Mouse (Mus musculus) MEL (cell line): Measurements from ENCODE around the gene Speg. TPM values are rescaled to one million over a fixed set of nuclear protein-coding genes. Genes with fewer than 3 reads are reported as not detected.

Source experiments
- DNase-seq: peaks from one replicate; pipeline ENCODE4 v3.0.0; 2011; ENCODE audit warnings: low read depth, low spot score
- H3K27ac ChIP-seq: 2 replicates; pipeline ENCODE4 v1.5.1; 2012; ENCODE audit warnings: low read depth, mild to moderate bottlenecking, control low read depth, low read length, moderate library complexity; ENCODE audit not compliant: control insufficient read depth
- H3K27me3 ChIP-seq, 2 experiments: fragments of 150-350 bp in 1 of 2; sonication (generic) in 1 of 2; 2 replicates each; pipeline ENCODE4 v1.6.1; 2012; ENCODE audit warnings: low read length in 2 of 2, mild to moderate bottlenecking in 2 of 2, improper control_type of control experiment in 1 of 2, moderate library complexity in 1 of 2; ENCODE audit not compliant: insufficient read depth in 2 of 2, control insufficient read depth in 1 of 2
- H3K36me3 ChIP-seq, 2 experiments: 2 replicates each; pipeline ENCODE4 v1.6.1; 2012 to 2014; ENCODE audit warnings: low read length in 2 of 2, improper control_type of control experiment in 1 of 2, inconsistent platforms in 1 of 2, mild to moderate bottlenecking in 1 of 2; ENCODE audit not compliant: insufficient read depth in 2 of 2, control insufficient read depth in 1 of 2
- H3K4me1 ChIP-seq, 2 experiments: fragments of 150-350 bp in 1 of 2; sonication (generic) in 1 of 2; 2 replicates each; pipeline ENCODE4 v1.6.1; 2012; ENCODE audit warnings: low read length in 2 of 2, improper control_type of control experiment in 1 of 2, mild to moderate bottlenecking in 1 of 2; ENCODE audit not compliant: insufficient read depth in 2 of 2, control insufficient read depth in 1 of 2
- H3K4me3 ChIP-seq, 2 experiments: fragments of 150-350 bp in 1 of 2; sonication (generic) in 1 of 2; 2 replicates each; pipeline ENCODE4 v1.5.1; 2012; ENCODE audit warnings: low read depth in 2 of 2, low read length in 2 of 2, mild to moderate bottlenecking in 2 of 2, moderate library complexity in 2 of 2, control low read depth in 1 of 2, improper control_type of control experiment in 1 of 2; ENCODE audit not compliant: control insufficient read depth in 1 of 2, insufficient read depth in 1 of 2
- H3K79me2 ChIP-seq: 2 replicates; pipeline ENCODE4 v1.6.1; 2012; ENCODE audit warnings: mild to moderate bottlenecking, low read length, moderate library complexity; ENCODE audit not compliant: control insufficient read depth, poor library complexity, insufficient read depth
- H3K9ac ChIP-seq: 2 replicates; pipeline ENCODE4 v1.6.1; 2012; ENCODE audit warnings: low read depth, mild to moderate bottlenecking, control low read depth, low read length, moderate library complexity; ENCODE audit not compliant: control insufficient read depth, poor library complexity, severe bottlenecking
- H3K9me3 ChIP-seq: fragments of 150-350 bp; sonication (generic); replicated peaks from 2 replicates; pipeline ENCODE4 v1.6.1; 2012; ENCODE audit warnings: mild to moderate bottlenecking, low read length, improper control_type of control experiment, moderate library complexity; ENCODE audit not compliant: insufficient read depth
- BHLHE40 ChIP-seq: IDR thresholded peaks from 2 replicates; pipeline ENCODE4 v1.6.1; 2012; ENCODE audit warnings: low read depth, mild to moderate bottlenecking, inconsistent platforms, low read length, improper control_type of control experiment, borderline replicate concordance
- CHD1 ChIP-seq: IDR thresholded peaks from 2 replicates; pipeline ENCODE4 v1.6.1; 2012; ENCODE audit warnings: low read depth, mild to moderate bottlenecking, inconsistent platforms, low read length, improper control_type of control experiment
- CHD2 ChIP-seq: IDR thresholded peaks from 2 replicates; pipeline ENCODE4 v1.6.1; 2011; ENCODE audit warnings: low read length, improper control_type of control experiment
- CTCF ChIP-seq, 3 experiments: IDR thresholded peaks in 2 of 3; conservative IDR thresholded peaks in 1 of 3; 2 replicates each; pipeline ENCODE4 v1.5.1; 2011 to 2012; ENCODE audit warnings: low read length in 3 of 3, low read depth in 2 of 3, mild to moderate bottlenecking in 2 of 3, improper control_type of control experiment in 1 of 3, inconsistent platforms in 1 of 3, mixed read lengths in 1 of 3, moderate library complexity in 1 of 3; ENCODE audit not compliant: control insufficient read depth in 1 of 3, insufficient read depth in 1 of 3, poor library complexity in 1 of 3, severe bottlenecking in 1 of 3
- E2F4 ChIP-seq: IDR thresholded peaks from 2 replicates; pipeline ENCODE4 v1.6.1; 2011; ENCODE audit warnings: low read depth, low read length, improper control_type of control experiment, borderline replicate concordance
- ELF1 ChIP-seq: IDR thresholded peaks from 2 replicates; pipeline ENCODE4 v1.6.1; 2014; ENCODE audit warnings: low read depth, mild to moderate bottlenecking, inconsistent platforms, low read length, improper control_type of control experiment, moderate library complexity
- EP300 ChIP-seq, 2 experiments: IDR thresholded peaks; 2 replicates each; pipeline ENCODE4 v1.6.1; 2011; ENCODE audit warnings: improper control_type of control experiment in 2 of 2, low read length in 2 of 2, low read depth in 1 of 2, mild to moderate bottlenecking in 1 of 2
- ETS1 ChIP-seq: IDR thresholded peaks from 2 replicates; pipeline ENCODE4 v1.6.1; 2012; ENCODE audit warnings: low read depth, mild to moderate bottlenecking, inconsistent platforms, low read length, improper control_type of control experiment, moderate library complexity
- GABPA ChIP-seq: IDR thresholded peaks from 2 replicates; pipeline ENCODE4 v1.6.1; 2012; ENCODE audit warnings: low read depth, mild to moderate bottlenecking, inconsistent platforms, low read length, improper control_type of control experiment, moderate library complexity
- GATA1 ChIP-seq: IDR thresholded peaks from 2 replicates; pipeline ENCODE4 v1.6.1; 2011; ENCODE audit warnings: low read depth, low read length, improper control_type of control experiment
- HCFC1 ChIP-seq: IDR thresholded peaks from 2 replicates; pipeline ENCODE4 v1.6.1; 2012; ENCODE audit warnings: low read depth, mild to moderate bottlenecking, inconsistent platforms, low read length, improper control_type of control experiment, moderate library complexity
- JUND ChIP-seq: IDR thresholded peaks from 2 replicates; pipeline ENCODE4 v1.6.1; 2011; ENCODE audit warnings: low read depth, mild to moderate bottlenecking, improper control_type of control experiment, low read length
- KAT2A ChIP-seq: conservative IDR thresholded peaks from 2 replicates; pipeline ENCODE4 v1.6.1; 2012; ENCODE audit warnings: low read depth, low read length, improper control_type of control experiment, inconsistent platforms
- MAFK ChIP-seq: IDR thresholded peaks from 2 replicates; pipeline ENCODE4 v1.6.1; 2011; ENCODE audit warnings: low read depth, mild to moderate bottlenecking, low read length, improper control_type of control experiment, borderline replicate concordance
- MAX ChIP-seq: IDR thresholded peaks from 2 replicates; pipeline ENCODE4 v1.6.1; 2011; ENCODE audit warnings: low read length, improper control_type of control experiment
- MAZ ChIP-seq: IDR thresholded peaks from 2 replicates; pipeline ENCODE4 v1.6.1; 2012; ENCODE audit warnings: low read depth, mild to moderate bottlenecking, inconsistent platforms, low read length, improper control_type of control experiment
- MEF2A ChIP-seq: IDR thresholded peaks from 2 replicates; pipeline ENCODE4 v1.6.1; 2014; ENCODE audit warnings: low read depth, mild to moderate bottlenecking, inconsistent platforms, low read length, improper control_type of control experiment; ENCODE audit not compliant: poor library complexity, insufficient replicate concordance, severe bottlenecking; ENCODE audit errors: extremely low read depth
- MXI1 ChIP-seq: IDR thresholded peaks from 2 replicates; pipeline ENCODE4 v1.6.1; 2011; ENCODE audit warnings: mild to moderate bottlenecking, low read depth, low read length, improper control_type of control experiment
- MYB ChIP-seq: IDR thresholded peaks from 2 replicates; pipeline ENCODE4 v1.6.1; 2011; ENCODE audit warnings: mild to moderate bottlenecking, low read depth, low read length, improper control_type of control experiment
- MYC ChIP-seq: IDR thresholded peaks from 2 replicates; pipeline ENCODE4 v1.6.1; 2011; ENCODE audit warnings: low read depth, mild to moderate bottlenecking, low read length, improper control_type of control experiment, moderate library complexity
- NELFE ChIP-seq: IDR thresholded peaks from 2 replicates; pipeline ENCODE4 v1.6.1; 2011; ENCODE audit warnings: low read depth, low read length, improper control_type of control experiment
- POLR2A ChIP-seq, 2 experiments: IDR thresholded peaks; 2 replicates each; pipeline ENCODE4 v1.6.1; 2011 to 2012; ENCODE audit warnings: low read length in 2 of 2, mild to moderate bottlenecking in 2 of 2, control low read depth in 1 of 2, improper control_type of control experiment in 1 of 2, low read depth in 1 of 2, moderate library complexity in 1 of 2; ENCODE audit not compliant: control insufficient read depth in 1 of 2, insufficient read depth in 1 of 2, poor library complexity in 1 of 2
- POLR2AphosphoS2 ChIP-seq: IDR thresholded peaks from 2 replicates; pipeline ENCODE4 v1.6.1; 2011; ENCODE audit warnings: low read length, improper control_type of control experiment
- POLR2AphosphoS5 ChIP-seq: IDR thresholded peaks from 2 replicates; pipeline ENCODE4 v1.6.1; 2012; ENCODE audit warnings: low read depth, borderline replicate concordance, mild to moderate bottlenecking, inconsistent platforms, low read length, moderate library complexity, mixed read lengths
- RAD21 ChIP-seq: IDR thresholded peaks from 2 replicates; pipeline ENCODE4 v1.6.1; 2011; ENCODE audit warnings: mild to moderate bottlenecking, low read depth, low read length, improper control_type of control experiment
- RCOR1 ChIP-seq: IDR thresholded peaks from 2 replicates; pipeline ENCODE4 v1.6.1; 2012; ENCODE audit warnings: low read depth, mild to moderate bottlenecking, inconsistent platforms, low read length, improper control_type of control experiment
- SMC3 ChIP-seq: IDR thresholded peaks from 2 replicates; pipeline ENCODE4 v1.6.1; 2011; ENCODE audit warnings: low read depth, low read length, improper control_type of control experiment
- TAL1 ChIP-seq: IDR thresholded peaks from 2 replicates; pipeline ENCODE4 v1.6.1; 2012; ENCODE audit warnings: mild to moderate bottlenecking, inconsistent platforms, low read length, moderate library complexity, mixed read lengths
- TBP ChIP-seq: IDR thresholded peaks from 2 replicates; pipeline ENCODE4 v1.8.0; 2011; ENCODE audit warnings: low read depth, low read length, improper control_type of control experiment
- TCF12 ChIP-seq: IDR thresholded peaks from 2 replicates; pipeline ENCODE4 v1.6.1; 2014; ENCODE audit warnings: low read depth, mild to moderate bottlenecking, inconsistent platforms, low read length, improper control_type of control experiment, moderate library complexity
- UBTF ChIP-seq: IDR thresholded peaks from 2 replicates; pipeline ENCODE4 v1.6.1; 2012; ENCODE audit warnings: low read depth, mild to moderate bottlenecking, inconsistent platforms, low read length, improper control_type of control experiment, moderate library complexity, borderline replicate concordance; ENCODE audit not compliant: insufficient read depth
- USF1 ChIP-seq: IDR thresholded peaks from 2 replicates; pipeline ENCODE4 v1.6.1; 2014; ENCODE audit warnings: low read depth, mild to moderate bottlenecking, inconsistent platforms, low read length, improper control_type of control experiment, moderate library complexity
- USF2 ChIP-seq, 2 experiments: IDR thresholded peaks; 2 replicates each; pipeline ENCODE4 v1.6.1; 2011 to 2012; ENCODE audit warnings: improper control_type of control experiment in 2 of 2, low read length in 2 of 2, borderline replicate concordance in 1 of 2, inconsistent platforms in 1 of 2, low read depth in 1 of 2, mild to moderate bottlenecking in 1 of 2; ENCODE audit not compliant: insufficient read depth in 1 of 2
- ZKSCAN1 ChIP-seq: IDR thresholded peaks from 2 replicates; pipeline ENCODE4 v1.6.1; 2012; ENCODE audit warnings: low read depth, mild to moderate bottlenecking, inconsistent platforms, low read length, improper control_type of control experiment, moderate library complexity
- ZMIZ1 ChIP-seq: IDR thresholded peaks from 2 replicates; pipeline ENCODE4 v1.6.1; 2012; ENCODE audit warnings: low read depth, mild to moderate bottlenecking, inconsistent platforms, low read length, improper control_type of control experiment, moderate library complexity
- ZNF384 ChIP-seq: IDR thresholded peaks from 2 replicates; pipeline ENCODE4 v1.6.1; 2012; ENCODE audit warnings: low read depth, mild to moderate bottlenecking, inconsistent platforms, low read length, improper control_type of control experiment
- polyA plus RNA-seq, 2 experiments: library from polyadenylated mRNA; stranded (reverse) in 1 of 2; unstranded in 1 of 2; fragments of >175 nt in 1 of 2; fragments of >200 nt in 1 of 2; gene quantifications; 2 replicates each; pipeline versions ENCODE4 v1.2.1 to v1.2.4; 2012; ENCODE audit warnings: low replicate concordance in 2 of 2, low read depth in 1 of 2; ENCODE audit not compliant: insufficient read length in 2 of 2, insufficient read depth in 1 of 2, missing spikeins in 1 of 2
- total RNA-seq: library from RNA; depleted of rRNA; stranded (reverse); fragments of 300-350 nt; gene quantifications from 2 replicates; pipeline ENCODE4 v1.2.3, GENCODE M21; 2012

Gene Speg
- total and polyA plus RNA-seq, 3 experiments, result 1.7 to 9.5 TPM; not detected in 1

DNA sequence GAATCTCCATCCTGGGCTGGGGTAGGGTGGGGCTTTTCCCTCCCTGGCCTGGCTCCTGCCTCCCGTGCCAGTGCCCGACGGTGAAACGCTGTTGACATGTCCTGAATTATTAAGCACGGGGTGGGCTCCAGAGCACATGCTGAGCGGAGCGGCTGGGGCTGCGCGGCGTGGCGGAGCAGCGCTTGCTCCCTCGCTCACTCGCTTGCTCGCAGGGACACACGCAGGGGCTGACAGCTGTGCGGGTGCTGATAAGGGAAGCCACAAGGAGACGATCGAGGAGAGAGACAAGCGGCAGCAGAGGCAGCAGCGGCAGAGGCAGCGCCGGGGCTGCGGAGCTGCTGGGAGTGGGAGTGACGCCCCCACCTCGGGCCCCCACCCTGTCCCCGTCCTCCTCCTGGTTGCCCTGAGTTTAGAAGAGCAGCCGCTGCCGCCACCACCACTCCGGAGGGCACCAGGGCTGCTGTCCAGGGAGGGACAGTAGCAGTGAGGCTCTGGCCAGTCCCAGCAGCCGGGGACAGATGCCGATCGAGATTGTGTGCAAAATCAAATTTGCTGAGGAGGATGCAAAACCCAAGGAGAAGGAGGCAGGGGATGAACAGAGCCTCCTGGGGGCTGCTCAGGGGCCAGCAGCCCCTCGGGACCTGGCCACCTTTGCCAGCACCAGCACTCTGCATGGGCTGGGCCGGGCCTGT lies 75.4 kb downstream of the Speg start, which contains the start of gene Asic4:
Asic4 (plus strand) TSS at position 123 of the 692 bp plus-strand sequence.
- Histone ChIP-seq H3K9me3 (no peaks in the 10 kb centered on the region), H3K9ac (peak within 1 kb of the TSS; percentile 45), H3K36me3 (peaks cover 0 to 22% of the 10 kb centered on the region in 2 experiments; a peak in 2 of 4 replicates), H3K27ac (peak within 1 kb of the TSS; percentile 5; the same call in 1 of the 2 replicates), H3K27me3 (peaks cover 3 to 4% of the 10 kb centered on the region in 2 experiments; a peak in 3 of 4 replicates), H3K4me1 (peaks cover 20 to 33% of the 10 kb centered on the region in 2 experiments; a peak in 3 of 4 replicates), H3K79me2 (no peaks in the 10 kb centered on the region; the same call in 1 of the 2 replicates), H3K4me3 (peak within 1 kb of the TSS; percentile 30 to 64; a peak in 3 of 4 replicates)
- DNase-seq, result peak; percentile 82
- TF ChIP-seq MXI1 (peak; percentile 81), ZNF384 (no peak), JUND (no peak), MAFK (no peak), ELF1 (no peak), EP300 (IDR thresholded peaks at IDR 0.05; ENCODE audit: low read depth in 1 of 2, low read length in 2 of 2) (peak; percentile 61 to 80; a peak in 3 of 4 replicates), TCF12 (peak; percentile 93), ZMIZ1 (no peak), RAD21 (no peak), NELFE (no peak), MAZ (peak; percentile 88; the same call in 1 of the 2 replicates), MYB (no peak), RCOR1 (peak; percentile 71), POLR2AphosphoS5 (no peak), CHD1 (no peak), ETS1 (peak; percentile 87), MEF2A (no peak), GABPA (no peak), UBTF (peak; percentile 93), POLR2A (IDR thresholded peaks at IDR 0.05; ENCODE audit: control insufficient read depth in 1 of 2, insufficient read depth in 1 of 2, low read depth in 1 of 2, low read length in 2 of 2, poor library complexity in 1 of 2) (no peak), POLR2AphosphoS2 (no peak), HCFC1 (no peak), E2F4 (no peak), USF2 (IDR thresholded peaks at IDR 0.05; ENCODE audit: borderline replicate concordance in 1 of 2, insufficient read depth in 1 of 2, low read depth in 1 of 2, low read length in 2 of 2) (no peak), MYC (0 out of 2 replicates have a peak, but pooled peaks have one; percentile 35), TBP (peak; percentile 40; the same call in 1 of the 2 replicates), SMC3 (no peak), TAL1 (peak; percentile 94), BHLHE40 (peak; percentile 73; the same call in 1 of the 2 replicates), GATA1 (peak; percentile 82), KAT2A (no peak), ZKSCAN1 (no peak), USF1 (no peak), CTCF (IDR thresholded peaks at IDR 0.05 in 2 of 3, conservative IDR thresholded peaks at IDR 0.05 in 1 of 3; ENCODE audit: control insufficient read depth in 1 of 3, insufficient read depth in 1 of 3, low read depth in 2 of 3, low read length in 3 of 3, poor library complexity in 1 of 3, severe bottlenecking in 1 of 3) (no peak), MAX (no peak), CHD2 (no peak)
